Mouse (Mus musculus): ENCODE data around the gene Macrod2.

- TF ChIP-seq CTCF (IDR thresholded peaks at IDR 0.05; ENCODE audit: control insufficient read depth, insufficient read depth, insufficient replicate concordance, low read depth, low read length) (no peak), POLR2A (IDR thresholded peaks at IDR 0.05; ENCODE audit: control insufficient read depth, low read depth, low read length) (no peak)
These were observed 466.2 kb downstream of the Macrod2 start for GRCm38 (mm10) chr2:140861356-140861755.

Data from testis, adult 2 months (tissue).